Mouse (Mus musculus) E14TG2a.4 (cell line): ENCODE data around the gene Smco2.

Source experiments
- CTCF ChIP-seq: conservative IDR thresholded peaks from 2 replicates; pipeline ENCODE4 v1.5.1; 2014; ENCODE audit warnings: low read length
- NANOG ChIP-seq: IDR thresholded peaks from 2 replicates; pipeline ENCODE4 v1.6.1; 2014; ENCODE audit warnings: borderline replicate concordance, low read length, mixed read lengths

DNA sequence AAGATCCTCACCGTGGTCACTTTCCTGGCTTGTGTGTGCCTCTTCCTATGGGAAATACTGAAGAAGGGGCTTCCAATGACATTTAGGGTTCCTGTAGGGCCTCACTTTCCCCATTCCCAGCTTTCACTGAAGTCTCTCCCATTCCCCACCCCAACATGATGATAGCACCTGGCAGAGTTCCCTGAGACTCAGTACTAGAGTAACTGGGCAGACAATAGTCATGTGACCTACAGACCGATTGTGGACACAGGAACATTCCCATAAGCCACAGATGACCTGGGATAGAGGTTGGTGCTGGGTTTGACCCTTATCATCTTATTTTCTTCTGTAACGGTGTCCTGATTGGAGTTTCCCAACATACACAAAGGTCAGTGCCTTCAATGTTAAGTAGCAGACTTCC lies 34.3 kb downstream of the Smco2 start:
- TF ChIP-seq CTCF = no peak
- no peak for TF ChIP-seq NANOG
